Mouse (Mus musculus) ovary, postnatal 10 days (tissue): ENCODE measurements around the gene Tent4a.

Experiments used
- DNase-seq: peaks from one replicate; pipeline ENCODE4 v3.0.0; 2022; ENCODE audit warnings: low spot score

Gene Tent4a

GRCm38 (mm10) chr13:69460635-69461465, 73.6 kb downstream of the Tent4a start:
- DNase-seq = no peak

GRCm38 (mm10) chr13:69459657-69460458, 74.6 kb downstream of the Tent4a start:
- no peak for DNase-seq

GRCm38 (mm10) chr13:69458891-69459290, 75.5 kb downstream of the Tent4a start:
- no peak for DNase-seq

- DNase-seq = no peak
These were observed 76.0 kb downstream of the Tent4a start for GRCm38 (mm10) chr13:69458461-69458860.

GRCm38 (mm10) chr13:69457105-69457504, 77.3 kb downstream of the Tent4a start:
- DNase-seq = no peak

GRCm38 (mm10) chr13:69456641-69457040, 77.8 kb downstream of the Tent4a start:
- no peak for DNase-seq

- no peak for DNase-seq
These were observed 78.8 kb downstream of the Tent4a start for GRCm38 (mm10) chr13:69455476-69456175.
